Mouse (Mus musculus) cerebellum, adult 11 months (tissue): ENCODE results near the gene Ryr3.

ENCODE experiments used
- DNase-seq: peaks from one replicate; pipeline ENCODE4 v3.0.0; 2022

Gene Ryr3

GRCm38 (mm10) chr2:113216746-113217461 lies at the start of gene Ryr3:
Ryr3 (minus strand) TSS chr2:113217096.
- DNase-seq, result peak; percentile 60

GRCm38 (mm10) chr2:113238871-113239270 lies 22.0 kb upstream of the Ryr3 start:
- no peak for DNase-seq

GRCm38 (mm10) chr2:113236993-113237392 lies 20.1 kb upstream of the Ryr3 start:
- DNase-seq, result no peak

GRCm38 (mm10) chr2:113234559-113234958 lies 17.7 kb upstream of the Ryr3 start:
- no peak for DNase-seq

GRCm38 (mm10) chr2:113233356-113233755 lies 16.5 kb upstream of the Ryr3 start:
- DNase-seq, result no peak

GRCm38 (mm10) chr2:113216105-113216745 lies 671 bp downstream of the Ryr3 start:
- no peak for DNase-seq

GRCm38 (mm10) chr2:113210023-113210422 lies 6.9 kb downstream of the Ryr3 start:
- DNase-seq, result no peak

- DNase-seq, result no peak
These were observed 7.6 kb downstream of the Ryr3 start for GRCm38 (mm10) chr2:113209263-113209662.

- DNase-seq, result no peak
These were observed 14.0 kb downstream of the Ryr3 start for GRCm38 (mm10) chr2:113202857-113203256.

GRCm38 (mm10) chr2:113199030-113199679 lies 17.7 kb downstream of the Ryr3 start:
- DNase-seq, result no peak

GRCm38 (mm10) chr2:113187158-113187557 lies 29.7 kb downstream of the Ryr3 start:
- no peak for DNase-seq

GRCm38 (mm10) chr2:113181701-113182100 lies 35.2 kb downstream of the Ryr3 start:
- DNase-seq, result no peak

GRCm38 (mm10) chr2:113178047-113178446 lies 38.8 kb downstream of the Ryr3 start:
- no peak for DNase-seq

GRCm38 (mm10) chr2:113176337-113176736 lies 40.6 kb downstream of the Ryr3 start:
- DNase-seq, result no peak

GRCm38 (mm10) chr2:113168096-113168495 lies 48.8 kb downstream of the Ryr3 start:
- DNase-seq, result peak; percentile 19

GRCm38 (mm10) chr2:113161494-113161893 lies 55.4 kb downstream of the Ryr3 start:
- DNase-seq, result no peak

- no peak for DNase-seq
These were observed 79.1 kb downstream of the Ryr3 start for GRCm38 (mm10) chr2:113137766-113138165.

- DNase-seq, result no peak
These were observed 93.4 kb downstream of the Ryr3 start for GRCm38 (mm10) chr2:113123476-113123875.

GRCm38 (mm10) chr2:113119080-113119479 lies 97.8 kb downstream of the Ryr3 start:
- DNase-seq, result no peak

- peak; percentile 6 for DNase-seq
These were observed 100.1 kb downstream of the Ryr3 start for GRCm38 (mm10) chr2:113116788-113117187.

GRCm38 (mm10) chr2:113115897-113116283 lies 101.0 kb downstream of the Ryr3 start:
- DNase-seq, result no peak

- peak; percentile 5 for DNase-seq
These were observed 101.5 kb downstream of the Ryr3 start for GRCm38 (mm10) chr2:113115248-113115896.

GRCm38 (mm10) chr2:113104609-113105008 lies 112.3 kb downstream of the Ryr3 start:
- DNase-seq, result no peak

GRCm38 (mm10) chr2:113095184-113095583 lies 121.7 kb downstream of the Ryr3 start:
- DNase-seq, result no peak
